Mouse (Mus musculus) heart, postnatal 0 days (tissue): ENCODE data around the gene Naa38. TPM values are rescaled to one million over a fixed set of nuclear protein-coding genes. Genes with fewer than 3 reads are reported as not detected.
"Not testable (repeated sequence)": the region's sequence is repeated elsewhere in the genome, so short reads cannot be mapped to it uniquely, and the experiment has no call there.

ENCODE experiments used
- ATAC-seq: fragments of 200-750 bp; cut with Nextera tagmentation; 2 replicates; pipeline ENCODE4 v1.8.0; 2017; ENCODE audit warnings: low read depth, moderate number of reproducible peaks, moderate library complexity; ENCODE audit not compliant: insufficient read depth
- DNase-seq: peaks from one replicate; pipeline ENCODE4 v3.0.0-alpha.2; 2016; ENCODE audit warnings: low spot score
- H3K27ac ChIP-seq: fragments of 300-500 bp; sonication (generic); 2 replicates; pipeline ENCODE4 v1.5.1; 2014; ENCODE audit warnings: low read depth, mild to moderate bottlenecking
- H3K27me3 ChIP-seq: fragments of 300-500 bp; sonication (generic); 2 replicates; pipeline ENCODE4 v1.6.1; 2014; ENCODE audit warnings: low read length, mixed read lengths; ENCODE audit not compliant: control insufficient read depth, insufficient read depth
- H3K36me3 ChIP-seq: fragments of 300-500 bp; sonication (generic); replicated peaks from 2 replicates; pipeline ENCODE4 v1.6.1; 2014; ENCODE audit warnings: low read length, mixed read lengths; ENCODE audit not compliant: control insufficient read depth, insufficient read depth
- H3K4me1 ChIP-seq: fragments of 300-500 bp; sonication (generic); 2 replicates; pipeline ENCODE4 v1.6.1; 2014; ENCODE audit warnings: antibody characterized with exemption; ENCODE audit not compliant: control insufficient read depth, insufficient read depth
- H3K4me2 ChIP-seq: fragments of 300-500 bp; sonication (generic); 2 replicates; pipeline ENCODE4 v1.6.1; 2014; ENCODE audit warnings: low read depth, mild to moderate bottlenecking, low read length, moderate library complexity
- H3K4me3 ChIP-seq: fragments of 300-500 bp; sonication (generic); 2 replicates; pipeline ENCODE4 v1.5.1; 2014; ENCODE audit warnings: low read depth, low read length
- H3K9ac ChIP-seq: fragments of 300-500 bp; sonication (generic); replicated peaks from 2 replicates; pipeline ENCODE4 v1.6.1; 2014; ENCODE audit warnings: low read depth, low read length, mixed read lengths
- H3K9me3 ChIP-seq: fragments of 300-500 bp; sonication (generic); replicated peaks from 2 replicates; pipeline ENCODE4 v1.6.1; 2016; ENCODE audit warnings: low read length; ENCODE audit not compliant: control insufficient read depth
- CTCF ChIP-seq: IDR thresholded peaks from 2 replicates; pipeline ENCODE4 v1.5.1; 2016; ENCODE audit warnings: antibody characterized with exemption, control low read depth, low read depth
- EP300 ChIP-seq: IDR thresholded peaks from 2 replicates; pipeline ENCODE4 v1.6.1; 2016; ENCODE audit warnings: antibody characterized with exemption, low read depth
- WGBS: fragments of 180-500 bp; shearing (Covaris S2); extraction: QIAGEN DNeasy Blood & Tissue Kit; methylation state at CpG from one replicate; pipeline ENCODE4 v1.1.7; 2014; 5-methylcytosine and 5-hydroxymethylcytosine counted together
- polyA plus RNA-seq: library from polyadenylated mRNA; unstranded; fragments of >200 nt; fragmentation: Nextera tagmentation; extraction: Ambion mirVana; gene quantifications from 2 replicates; pipeline ENCODE4 v1.2.1, GENCODE M21; 2015
- total RNA-seq: library from RNA; depleted of rRNA; stranded (reverse); fragments of >200 nt; gene quantifications from 2 replicates; pipeline ENCODE4 v1.2.3, GENCODE M21; 2014; ENCODE audit warnings: low replicate concordance; rRNA removed

Gene Naa38
- 64.9 and 93.4 TPM in 2 replicates for total RNA-seq
- 171 and 175 TPM in 2 replicates for polyA plus RNA-seq

GRCm38 (mm10) chr11:69395235-69395633 lies at the start of gene Naa38, which contains the start of gene Cyb5d1:
Gene Naa38 (plus strand): TSS chr11:69395487.
Gene Cyb5d1 (minus strand): TSS chr11:69395631.
- peak; percentile 71 for ATAC-seq
- Histone ChIP-seq H3K9ac (peak within 1 kb of the TSS; percentile 78), H3K36me3 (peaks cover 13% of the 10 kb centered on the region), H3K4me3 (peak within 1 kb of the TSS; percentile 61), H3K4me2 (peak within 1 kb of the TSS; percentile 72), H3K27ac (peak within 1 kb of the TSS; percentile 95)
- not testable (repeated sequence) for H3K27me3 ChIP-seq, DNase-seq, H3K9me3 ChIP-seq, H3K4me1 ChIP-seq
- WGBS = under 1% methylated on average over 20 of the region's 24 CpGs

- H3K9ac ChIP-seq = no peak overlapping the region
- ATAC-seq = no peak
- DNase-seq = no peak
- TF ChIP-seq CTCF (no peak), EP300 (no peak)
- no peak overlapping the region for H3K4me3 ChIP-seq
- H3K9me3 ChIP-seq = no peaks in the 10 kb centered on the region
- no peak overlapping the region for H3K27ac ChIP-seq
- H3K4me1 ChIP-seq = no peaks in the 10 kb centered on the region
- no peak overlapping the region for H3K4me2 ChIP-seq
- no peaks in the 10 kb centered on the region for H3K27me3 ChIP-seq
- 88% methylated on average over 26 of the region's 26 CpGs for WGBS
- peaks cover 62% of the 10 kb centered on the region for H3K36me3 ChIP-seq
These were observed 48.8 kb upstream of the Naa38 start for GRCm38 (mm10) chr11:69346441-69346840.

- no peaks in the 10 kb centered on the region for H3K27me3 ChIP-seq
- no peak overlapping the region for H3K4me3 ChIP-seq
- no peaks in the 10 kb centered on the region for H3K4me1 ChIP-seq
- TF ChIP-seq CTCF = no peak
- TF ChIP-seq EP300 = no peak
- DNase-seq (no peak), ATAC-seq (no peak)
- H3K36me3 ChIP-seq = peaks cover 91% of the 10 kb centered on the region
- no peak overlapping the region for H3K27ac ChIP-seq
- WGBS = 85% methylated on average over 5 of the region's 5 CpGs
- H3K4me2 ChIP-seq = no peak overlapping the region
- H3K9me3 ChIP-seq = no peaks in the 10 kb centered on the region
- no peak overlapping the region for H3K9ac ChIP-seq
These were observed 38.7 kb upstream of the Naa38 start for GRCm38 (mm10) chr11:69356544-69356943.

- H3K36me3 ChIP-seq = peaks cover 86% of the 10 kb centered on the region
- H3K9ac ChIP-seq = no peak overlapping the region
- no peak overlapping the region for H3K4me3 ChIP-seq
- no peaks in the 10 kb centered on the region for H3K9me3 ChIP-seq
- ATAC-seq = no peak
- H3K4me2 ChIP-seq = no peak overlapping the region
- no peak for DNase-seq
- H3K27me3 ChIP-seq = no peaks in the 10 kb centered on the region
- WGBS = 90% methylated on average over 12 of the region's 12 CpGs
- TF ChIP-seq CTCF (no peak), EP300 (no peak)
- no peak overlapping the region for H3K27ac ChIP-seq
- H3K4me1 ChIP-seq = no peaks in the 10 kb centered on the region
These were observed 37.6 kb upstream of the Naa38 start for GRCm38 (mm10) chr11:69357690-69358089.

GRCm38 (mm10) chr11:69362021-69362420 lies 33.3 kb upstream of the Naa38 start:
- peaks cover 55% of the 10 kb centered on the region for H3K36me3 ChIP-seq
- no peaks in the 10 kb centered on the region for H3K9me3 ChIP-seq
- DNase-seq = no peak
- no peak overlapping the region for H3K9ac ChIP-seq
- no peak overlapping the region for H3K27ac ChIP-seq
- WGBS = 78% methylated on average over 7 of the region's 7 CpGs
- no peak overlapping the region for H3K4me3 ChIP-seq
- peaks cover 29% of the 10 kb centered on the region for H3K4me1 ChIP-seq
- H3K27me3 ChIP-seq = no peaks in the 10 kb centered on the region
- H3K4me2 ChIP-seq = no peak overlapping the region
- TF ChIP-seq EP300 = no peak
- TF ChIP-seq CTCF = no peak
- ATAC-seq = no peak

- Histone ChIP-seq H3K36me3 (peaks cover 50% of the 10 kb centered on the region), H3K4me3 (no peak overlapping the region), H3K4me1 (peaks cover 34% of the 10 kb centered on the region), H3K27ac (no peak overlapping the region), H3K4me2 (no peak overlapping the region), H3K9ac (no peak overlapping the region), H3K27me3 (no peaks in the 10 kb centered on the region), H3K9me3 (no peaks in the 10 kb centered on the region)
- DNase-seq (no peak), ATAC-seq (no peak)
- no peak for TF ChIP-seq CTCF
- 78% methylated on average over 2 of the region's 2 CpGs for WGBS
These were observed 32.8 kb upstream of the Naa38 start for GRCm38 (mm10) chr11:69362479-69362878.
